Mouse (Mus musculus): Measurements from ENCODE around the gene Trabd2b. TPM values are rescaled to one million over a fixed set of nuclear protein-coding genes. Genes with fewer than 3 reads are reported as not detected.

The Trabd2b gene
- polyA plus RNA-seq, 1 experiment from 2014 or later = 1.3 TPM

GRCm38 (mm10) chr4:114461093-114461492 lies 54.6 kb downstream of the Trabd2b start:
- Histone ChIP-seq H3K27me3 (replicated peaks; ENCODE audit: control insufficient read depth, insufficient read depth, low read length) (no peaks in the 10 kb centered on the region), H3K9ac (ENCODE audit: low read depth, low read length) (no peak overlapping the region), H3K36me3 (ENCODE audit: control insufficient read depth, insufficient read depth, low read length) (no peaks in the 10 kb centered on the region), H3K4me1 (replicated peaks; ENCODE audit: control insufficient read depth, insufficient read depth, low read length) (no peaks in the 10 kb centered on the region), H3K9me3 (ENCODE audit: control insufficient read depth, low read length) (no peaks in the 10 kb centered on the region), H3K27ac (ENCODE audit: low read depth, low read length) (no peak overlapping the region), H3K4me3 (ENCODE audit: low read depth, low read length) (no peak overlapping the region), H3K4me2 (no peak overlapping the region)
- no peak for ATAC-seq (replicated peaks; ENCODE audit: low FRiP score)
- DNase-seq (ENCODE audit: low spot score) = no peak
- WGBS = 76% methylated on average over 5 of the region's 5 CpGs

- ATAC-seq (replicated peaks; ENCODE audit: low FRiP score) (no peak), DNase-seq (ENCODE audit: low spot score) (no peak)
- Histone ChIP-seq H3K9ac (ENCODE audit: low read depth, low read length) (no peak overlapping the region), H3K27me3 (replicated peaks; ENCODE audit: control insufficient read depth, insufficient read depth, low read length) (no peaks in the 10 kb centered on the region), H3K4me2 (no peak overlapping the region), H3K27ac (ENCODE audit: low read depth, low read length) (no peak overlapping the region), H3K4me3 (ENCODE audit: low read depth, low read length) (no peak overlapping the region), H3K4me1 (replicated peaks; ENCODE audit: control insufficient read depth, insufficient read depth, low read length) (0 out of 2 replicates have a peak, but pooled peaks cover 3% of the 10 kb centered on the region), H3K36me3 (ENCODE audit: control insufficient read depth, insufficient read depth, low read length) (no peaks in the 10 kb centered on the region), H3K9me3 (ENCODE audit: control insufficient read depth, low read length) (no peaks in the 10 kb centered on the region)
- 54% methylated on average over 2 of the region's 2 CpGs for WGBS
These were observed 59.1 kb downstream of the Trabd2b start for GRCm38 (mm10) chr4:114465641-114466040.

GRCm38 (mm10) chr4:114467371-114468094 lies 61.0 kb downstream of the Trabd2b start:
- Histone ChIP-seq H3K4me1 (replicated peaks; ENCODE audit: control insufficient read depth, insufficient read depth, low read length) (0 out of 2 replicates have a peak, but pooled peaks cover 3% of the 10 kb centered on the region), H3K9me3 (ENCODE audit: control insufficient read depth, low read length) (no peaks in the 10 kb centered on the region), H3K27me3 (replicated peaks; ENCODE audit: control insufficient read depth, insufficient read depth, low read length) (no peaks in the 10 kb centered on the region), H3K4me3 (ENCODE audit: low read depth, low read length) (no peak overlapping the region), H3K9ac (ENCODE audit: low read depth, low read length) (no peak overlapping the region), H3K27ac (ENCODE audit: low read depth, low read length) (no peak overlapping the region), H3K4me2 (no peak overlapping the region), H3K36me3 (ENCODE audit: control insufficient read depth, insufficient read depth, low read length) (no peaks in the 10 kb centered on the region)
- no peak for ATAC-seq (replicated peaks; ENCODE audit: low FRiP score)
- WGBS = 27% methylated on average over 6 of the region's 6 CpGs
- DNase-seq (ENCODE audit: low spot score) = no peak

GRCm38 (mm10) chr4:114468095-114468429 lies 61.5 kb downstream of the Trabd2b start:
- H3K9me3 ChIP-seq (ENCODE audit: control insufficient read depth, low read length) = no peaks in the 10 kb centered on the region
- no peak for DNase-seq (ENCODE audit: low spot score)
- H3K4me3 ChIP-seq (ENCODE audit: low read depth, low read length) = no peak overlapping the region
- no peaks in the 10 kb centered on the region for H3K36me3 ChIP-seq (ENCODE audit: control insufficient read depth, insufficient read depth, low read length)
- WGBS = 22% methylated on average over 7 of the region's 7 CpGs
- H3K27me3 ChIP-seq (replicated peaks; ENCODE audit: control insufficient read depth, insufficient read depth, low read length) = no peaks in the 10 kb centered on the region
- H3K9ac ChIP-seq (ENCODE audit: low read depth, low read length) = no peak overlapping the region
- H3K4me1 ChIP-seq (replicated peaks; ENCODE audit: control insufficient read depth, insufficient read depth, low read length) = 0 out of 2 replicates have a peak, but pooled peaks cover 3% of the 10 kb centered on the region
- H3K4me2 ChIP-seq = no peak overlapping the region
- H3K27ac ChIP-seq (ENCODE audit: low read depth, low read length) = no peak overlapping the region
- ATAC-seq (replicated peaks; ENCODE audit: low FRiP score) = no peak

- H3K27ac ChIP-seq (ENCODE audit: low read depth, low read length) = no peak overlapping the region
- no peak overlapping the region for H3K4me3 ChIP-seq (ENCODE audit: low read depth, low read length)
- H3K4me1 ChIP-seq (replicated peaks; ENCODE audit: control insufficient read depth, insufficient read depth, low read length) = 0 out of 2 replicates have a peak, but pooled peaks cover 3% of the 10 kb centered on the region
- H3K27me3 ChIP-seq (replicated peaks; ENCODE audit: control insufficient read depth, insufficient read depth, low read length) = no peaks in the 10 kb centered on the region
- no peak for ATAC-seq (replicated peaks; ENCODE audit: low FRiP score)
- WGBS = 47% methylated on average over 1 of the region's 1 CpGs
- H3K36me3 ChIP-seq (ENCODE audit: control insufficient read depth, insufficient read depth, low read length) = no peaks in the 10 kb centered on the region
- no peak overlapping the region for H3K9ac ChIP-seq (ENCODE audit: low read depth, low read length)
- H3K9me3 ChIP-seq (ENCODE audit: control insufficient read depth, low read length) = no peaks in the 10 kb centered on the region
- no peak for DNase-seq (ENCODE audit: low spot score)
- no peak overlapping the region for H3K4me2 ChIP-seq
These were observed 63.4 kb downstream of the Trabd2b start for GRCm38 (mm10) chr4:114469881-114470280.

- WGBS = 69% methylated on average over 5 of the region's 5 CpGs
- ATAC-seq (replicated peaks; ENCODE audit: low FRiP score) (0 out of 2 replicates have a peak, but pooled peaks have one; percentile 24), DNase-seq (ENCODE audit: low spot score) (no peak)
- 0 out of 2 replicates have a peak, but pooled peaks cover 3% of the 10 kb centered on the region for H3K4me1 ChIP-seq (replicated peaks; ENCODE audit: control insufficient read depth, insufficient read depth, low read length)
- no peak overlapping the region for H3K4me2 ChIP-seq
- no peak overlapping the region for H3K4me3 ChIP-seq (ENCODE audit: low read depth, low read length)
- H3K9me3 ChIP-seq (ENCODE audit: control insufficient read depth, low read length) = no peaks in the 10 kb centered on the region
- H3K27ac ChIP-seq (ENCODE audit: low read depth, low read length) = no peak overlapping the region
- no peak overlapping the region for H3K9ac ChIP-seq (ENCODE audit: low read depth, low read length)
- H3K27me3 ChIP-seq (replicated peaks; ENCODE audit: control insufficient read depth, insufficient read depth, low read length) = no peaks in the 10 kb centered on the region
- H3K36me3 ChIP-seq (ENCODE audit: control insufficient read depth, insufficient read depth, low read length) = no peaks in the 10 kb centered on the region
These were observed 65.6 kb downstream of the Trabd2b start for GRCm38 (mm10) chr4:114472143-114472542.

GRCm38 (mm10) chr4:114476316-114476715 lies 69.8 kb downstream of the Trabd2b start:
- no peak for ATAC-seq (replicated peaks; ENCODE audit: low FRiP score)
- Histone ChIP-seq H3K36me3 (ENCODE audit: control insufficient read depth, insufficient read depth, low read length) (no peaks in the 10 kb centered on the region), H3K27me3 (replicated peaks; ENCODE audit: control insufficient read depth, insufficient read depth, low read length) (no peaks in the 10 kb centered on the region), H3K9ac (ENCODE audit: low read depth, low read length) (no peak overlapping the region), H3K9me3 (ENCODE audit: control insufficient read depth, low read length) (no peaks in the 10 kb centered on the region), H3K4me3 (ENCODE audit: low read depth, low read length) (no peak overlapping the region), H3K27ac (ENCODE audit: low read depth, low read length) (no peak overlapping the region), H3K4me2 (no peak overlapping the region), H3K4me1 (replicated peaks; ENCODE audit: control insufficient read depth, insufficient read depth, low read length) (0 out of 2 replicates have a peak, but pooled peaks cover 3% of the 10 kb centered on the region)
- no peak for DNase-seq (ENCODE audit: low spot score)
- 66% methylated on average over 3 of the region's 3 CpGs for WGBS

- no peaks in the 10 kb centered on the region for H3K9me3 ChIP-seq (ENCODE audit: control insufficient read depth, low read length)
- no peaks in the 10 kb centered on the region for H3K36me3 ChIP-seq (ENCODE audit: control insufficient read depth, insufficient read depth, low read length)
- DNase-seq (ENCODE audit: low spot score) (no peak), ATAC-seq (replicated peaks; ENCODE audit: low FRiP score) (no peak)
- 50% methylated on average over 11 of the region's 11 CpGs for WGBS
- H3K4me3 ChIP-seq (ENCODE audit: low read depth, low read length) = no peak overlapping the region
- no peak overlapping the region for H3K4me2 ChIP-seq
- 0 out of 2 replicates have a peak, but pooled peaks cover 3% of the 10 kb centered on the region for H3K4me1 ChIP-seq (replicated peaks; ENCODE audit: control insufficient read depth, insufficient read depth, low read length)
- no peak overlapping the region for H3K9ac ChIP-seq (ENCODE audit: low read depth, low read length)
- no peaks in the 10 kb centered on the region for H3K27me3 ChIP-seq (replicated peaks; ENCODE audit: control insufficient read depth, insufficient read depth, low read length)
- no peak overlapping the region for H3K27ac ChIP-seq (ENCODE audit: low read depth, low read length)
These were observed 70.7 kb downstream of the Trabd2b start for GRCm38 (mm10) chr4:114477082-114477771.
